Mouse (Mus musculus): ENCODE results near the gene Tex29. TPM values are rescaled to one million over a fixed set of nuclear protein-coding genes. Genes with fewer than 3 reads are reported as not detected.
"Not testable (repeated sequence)": the region's sequence is repeated elsewhere in the genome, so short reads cannot be mapped to it uniquely, and the experiment has no call there.

Tex29 gene
- total RNA-seq, 2 experiments from 2014 or later: not detected

DNA sequence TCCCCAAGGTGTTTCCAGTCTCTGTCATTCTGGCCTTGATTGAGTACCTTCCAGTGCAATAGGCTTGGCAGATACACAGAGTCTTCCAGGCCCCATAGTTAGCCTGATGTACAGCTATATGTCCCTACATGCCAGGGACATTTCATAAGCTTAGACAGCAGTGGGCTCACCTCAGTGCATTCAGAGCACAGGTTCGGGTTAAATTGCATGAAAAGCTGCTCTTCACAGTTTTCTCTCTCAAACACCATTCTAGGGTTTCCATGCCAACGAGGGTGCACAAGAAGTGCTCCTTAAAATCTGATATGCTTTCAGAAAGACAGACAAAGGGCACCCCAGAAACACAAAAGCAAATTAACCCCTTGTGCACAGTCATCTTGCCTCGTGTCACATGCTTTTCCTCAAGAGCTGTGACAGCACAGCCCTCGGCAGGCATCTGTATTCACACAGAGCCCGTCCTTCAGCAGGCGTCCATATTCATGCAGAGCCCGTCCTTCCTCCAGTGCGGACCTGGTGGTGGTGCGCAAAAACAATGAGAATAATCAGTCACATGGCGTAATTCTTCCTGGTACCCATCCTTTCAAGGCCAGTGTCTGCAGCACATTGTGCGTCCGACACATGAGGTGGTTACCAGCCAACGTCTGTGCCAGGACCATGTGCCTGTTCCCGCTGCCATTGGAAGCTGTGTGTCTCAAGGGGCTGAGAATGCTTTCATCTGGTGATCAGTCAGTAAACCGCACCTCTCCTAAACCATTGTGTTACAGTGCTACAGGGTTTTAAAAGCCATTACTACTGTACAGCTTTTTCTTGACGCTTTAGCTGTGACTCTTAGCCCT is 9.8 kb upstream of the Tex29 start:
- intact Hi-C loops (cut with DNase I): loop anchor here (5.0 kb wide), 1 partner anchor 73 kb away; no protein-coding TSS in a partner anchor
- no peak for DNase-seq (ENCODE audit: low spot score in 2 of 2)

DNA sequence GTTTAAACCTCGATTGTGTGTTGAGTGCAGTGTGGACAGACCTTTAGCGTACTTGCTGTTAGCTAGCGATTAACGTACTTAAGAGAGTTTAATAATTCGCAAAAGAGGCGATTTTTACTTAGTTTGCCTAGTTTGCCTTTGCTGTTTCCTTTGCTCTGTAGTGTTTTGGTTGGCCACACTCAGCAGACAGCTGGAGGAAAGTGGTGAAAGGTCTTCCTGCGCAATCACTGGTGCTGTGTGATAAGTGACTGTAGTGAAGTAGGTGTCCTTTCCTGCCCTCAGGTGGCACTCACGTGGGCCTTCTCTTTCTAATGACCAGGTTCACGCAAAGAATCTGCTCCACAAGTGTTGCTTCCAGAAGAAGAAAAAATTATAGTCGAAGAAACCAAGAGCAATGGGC is 9.1 kb upstream of the Tex29 start:
- intact Hi-C loops (cut with DNase I): loop anchor here (5.0 kb wide), 1 partner anchor 74 kb away; no protein-coding TSS in a partner anchor
- no peak for DNase-seq (ENCODE audit: low spot score in 2 of 2)

DNA sequence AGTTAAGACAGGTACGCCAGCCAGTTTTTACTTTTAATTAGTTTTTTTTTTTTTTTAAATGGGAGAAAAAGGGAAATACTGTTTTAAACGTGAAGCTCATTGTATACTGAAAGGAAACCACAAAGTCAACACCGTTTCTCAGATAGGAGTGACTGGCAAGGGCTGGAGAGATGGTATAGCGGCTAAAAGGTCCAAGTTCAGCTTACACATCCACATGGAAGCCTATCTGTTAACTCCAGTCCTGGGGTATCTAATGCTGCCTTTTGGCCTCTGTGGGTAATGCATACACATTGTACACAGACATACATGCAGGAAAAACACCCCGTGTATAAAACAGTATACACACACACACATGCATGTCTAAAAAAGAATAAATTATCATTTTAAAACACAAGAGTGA is 8.3 kb upstream of the Tex29 start:
- DNase-seq (ENCODE audit: low spot score in 2 of 2): no peak
- intact Hi-C loops (cut with DNase I): loop anchor here (5.0 kb wide), 1 partner anchor 75 kb away; no protein-coding TSS in a partner anchor

DNA sequence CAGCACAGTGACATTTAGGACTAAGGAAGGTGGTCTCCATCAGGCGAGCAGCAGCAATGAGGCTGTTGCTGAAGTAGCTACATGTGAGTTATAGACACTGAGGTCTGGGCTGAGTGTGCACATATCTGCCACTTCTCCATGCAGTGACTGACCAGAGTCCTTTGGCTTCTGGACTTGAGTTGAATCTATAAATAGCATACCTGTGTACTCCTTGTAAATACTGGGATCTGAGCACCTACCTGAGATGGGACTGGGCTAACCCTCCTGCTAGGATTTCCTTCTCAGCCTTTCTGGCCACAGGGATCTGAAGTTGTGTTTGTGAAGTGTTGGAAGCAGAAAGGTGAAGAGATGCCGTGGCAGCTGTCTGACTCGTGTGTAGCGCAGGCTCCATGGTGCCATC is 7.1 kb upstream of the Tex29 start:
- DNase-seq (ENCODE audit: low spot score in 2 of 2): no peak
- intact Hi-C loops (cut with DNase I): loop anchor here (5.0 kb wide), 1 partner anchor 76 kb away; no protein-coding TSS in a partner anchor

DNA sequence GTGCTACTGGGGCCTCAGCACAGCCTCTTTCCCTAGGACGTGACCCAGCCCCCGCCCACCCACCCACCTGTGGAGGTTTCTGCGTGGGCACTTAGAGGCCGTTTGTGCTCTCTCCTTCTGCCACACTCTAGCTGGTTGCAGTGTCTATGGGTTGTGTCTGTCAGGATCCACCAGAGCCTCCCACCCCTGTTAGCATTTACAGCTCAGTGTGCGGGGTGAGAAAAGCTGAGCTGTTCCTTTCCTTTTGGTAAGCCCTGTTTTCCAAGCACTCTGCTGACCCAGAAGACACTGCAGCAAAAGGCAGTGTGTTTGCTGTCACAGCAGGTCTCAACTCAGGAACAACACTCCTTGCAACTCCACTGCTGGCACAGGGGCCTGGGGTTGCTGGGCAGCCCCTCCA is 6.1 kb upstream of the Tex29 start:
- no peak for DNase-seq (ENCODE audit: low spot score in 2 of 2)
- intact Hi-C loops (cut with DNase I): loop anchor here (5.0 kb wide), 1 partner anchor 77 kb away; no protein-coding TSS in a partner anchor

DNA sequence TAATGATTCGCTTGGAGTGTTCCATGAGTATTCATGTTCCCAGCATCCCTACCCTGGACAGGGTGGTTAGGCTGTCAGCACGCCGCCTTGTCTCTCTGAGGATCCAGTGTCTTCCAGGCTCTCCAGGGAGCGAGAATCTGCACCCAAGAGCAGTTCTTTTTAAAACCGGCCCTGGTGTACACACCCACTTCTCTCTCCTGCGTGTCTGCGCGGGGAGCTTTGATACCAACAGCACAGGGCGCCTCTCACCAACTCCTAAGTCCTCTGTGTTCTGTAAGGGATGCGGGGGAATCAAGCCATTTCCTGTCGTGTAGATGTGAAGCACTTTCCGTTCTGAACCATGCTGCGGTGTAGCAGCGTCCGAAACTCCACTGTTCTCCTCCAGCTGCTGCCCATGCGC is 5.6 kb upstream of the Tex29 start:
- intact Hi-C loops (cut with DNase I): loop anchor here (5.0 kb wide), 1 partner anchor 77 kb away; no protein-coding TSS in a partner anchor
- no peak for DNase-seq (ENCODE audit: low spot score in 2 of 2)

DNA sequence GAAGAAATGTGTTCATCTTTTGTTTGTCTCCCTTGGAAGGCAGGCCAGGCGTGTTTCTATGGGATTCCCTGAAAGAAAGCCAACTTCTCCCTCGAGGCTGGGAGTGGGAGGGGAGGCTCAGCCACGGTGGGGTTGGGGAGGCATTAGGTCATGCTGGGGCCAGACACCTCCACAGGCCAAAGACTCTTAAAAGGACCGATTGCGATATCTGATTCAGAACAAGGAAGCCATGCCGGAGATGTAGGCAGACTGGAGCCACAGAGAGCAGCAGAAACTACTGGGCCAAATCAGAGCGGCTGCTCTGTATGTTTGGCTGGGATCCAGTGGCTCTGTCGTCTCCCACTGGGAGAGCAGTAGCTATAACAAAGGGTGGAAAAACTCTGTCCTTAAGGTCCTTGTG is 1.3 kb downstream of the Tex29 start:
- intact Hi-C loops (cut with DNase I): no loop called here
- no peak for DNase-seq (ENCODE audit: low spot score in 2 of 2)

DNA sequence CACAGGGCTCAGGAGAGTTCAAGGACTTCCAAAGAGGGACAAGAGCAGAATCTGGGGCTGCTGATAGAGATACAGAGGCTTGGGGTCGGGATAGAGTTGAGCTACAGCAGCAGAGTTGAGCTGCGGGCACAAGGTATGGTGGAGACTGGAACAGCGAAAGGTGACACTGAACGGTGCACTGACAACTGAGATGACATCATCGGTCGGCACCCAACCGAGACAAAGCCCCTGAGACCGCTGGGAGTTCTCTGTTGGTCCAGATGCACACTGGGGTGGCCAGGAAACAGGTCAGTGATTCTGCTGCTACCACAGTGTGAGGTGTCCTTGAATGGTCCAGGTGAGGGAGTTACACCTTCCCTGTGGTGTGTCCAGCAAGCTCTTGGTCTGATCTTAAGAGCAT is 2.5 kb downstream of the Tex29 start:
- intact Hi-C loops (cut with DNase I): no loop called here
- DNase-seq (ENCODE audit: low spot score in 2 of 2): no peak

DNA sequence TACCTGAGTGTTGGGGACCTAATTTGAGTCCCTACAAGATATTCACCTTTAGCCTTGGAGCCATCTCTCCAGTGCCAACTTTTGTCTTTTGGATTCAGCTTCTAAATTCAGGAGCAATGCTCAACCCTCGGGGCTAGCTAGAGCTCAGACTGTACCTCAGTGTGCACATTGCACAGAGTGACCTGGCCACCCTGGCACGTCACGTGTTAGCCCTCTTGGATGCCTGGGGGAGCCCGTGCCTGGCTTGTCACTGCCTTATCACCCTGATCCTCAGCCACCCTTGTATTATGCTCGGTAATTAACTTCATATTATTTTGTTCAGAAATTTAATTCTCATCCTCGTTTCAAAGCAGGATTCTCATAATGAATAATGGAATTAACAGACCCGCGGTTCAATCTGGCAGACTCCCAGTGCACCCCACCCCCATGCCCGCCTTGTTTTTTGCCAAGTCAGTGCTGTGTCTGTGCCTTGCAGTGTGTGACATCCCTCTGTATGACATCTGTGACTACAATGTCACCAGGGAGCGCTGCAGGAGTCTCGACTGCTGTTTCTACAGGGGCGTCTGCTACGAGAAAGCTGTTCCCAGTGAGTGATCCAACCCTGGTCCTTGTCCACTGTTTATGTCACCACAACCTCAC is 3.5 kb downstream of the Tex29 start:
- DNase-seq (ENCODE audit: low spot score in 2 of 2): no peak

DNA sequence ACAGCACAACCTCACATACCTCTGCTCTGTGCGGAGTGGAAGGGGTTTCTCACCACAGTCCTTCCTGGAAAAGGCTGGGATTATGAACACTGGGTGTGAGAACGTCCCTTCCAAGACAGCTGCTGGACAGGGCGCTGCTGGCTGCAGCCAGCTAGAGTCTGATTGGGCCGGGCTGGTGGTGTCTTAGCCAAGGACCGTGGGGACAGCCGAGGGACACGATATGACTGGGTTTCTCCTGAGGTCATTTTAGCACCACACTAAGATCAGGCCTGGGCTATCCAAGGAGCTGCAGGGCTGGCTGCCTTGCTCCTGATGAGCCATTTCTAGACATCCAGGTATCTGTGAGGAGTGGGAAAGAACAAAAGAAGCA is 4.0 kb downstream of the Tex29 start:
- DNase-seq (ENCODE audit: low spot score in 2 of 2): no peak
- intact Hi-C loops (cut with DNase I): no loop called here

More for the DNA sequence above, 3.5 kb downstream of the Tex29 start:
- intact Hi-C loops (cut with DNase I): no loop called here

DNA sequence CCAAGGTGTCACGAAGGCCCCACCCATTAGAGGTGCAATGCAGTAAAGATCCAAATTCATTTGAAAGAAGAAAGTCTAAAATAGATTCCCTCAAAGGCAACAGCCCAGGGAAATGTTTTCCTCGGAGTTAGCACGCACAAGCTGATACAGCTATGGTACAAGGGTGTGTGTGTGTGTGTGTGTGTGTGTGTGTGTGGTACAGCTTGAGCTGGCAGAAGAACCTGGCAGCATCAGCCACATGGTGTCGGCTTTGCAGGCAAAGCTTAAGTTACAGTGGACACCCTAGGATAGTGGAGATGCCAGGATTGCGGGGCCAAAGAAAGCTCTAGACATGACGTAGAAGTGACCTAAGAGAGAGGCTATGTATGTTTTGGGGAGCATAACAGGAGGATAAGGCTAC is 6.5 kb downstream of the Tex29 start:
- intact Hi-C loops (cut with DNase I): no loop called here
- no peak for DNase-seq (ENCODE audit: low spot score in 2 of 2)

DNA sequence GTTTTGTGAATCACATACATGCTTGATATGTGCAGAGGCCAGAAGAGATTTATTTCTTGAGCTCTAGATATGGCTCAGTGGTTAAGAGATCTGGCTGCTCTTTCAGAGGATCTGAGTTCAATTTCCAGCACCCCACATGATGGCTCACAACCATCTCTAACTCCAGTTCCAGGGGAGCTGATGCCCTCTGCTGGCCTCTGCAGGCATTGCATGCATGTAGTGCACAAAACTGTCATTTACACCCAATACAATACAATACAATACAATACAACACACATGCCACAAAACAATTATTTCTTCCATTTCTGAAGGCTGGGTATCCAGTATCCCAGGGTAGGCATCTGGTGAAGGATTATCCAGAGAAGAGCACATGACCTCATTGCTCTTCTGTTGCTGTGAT is 27.6 kb downstream of the Tex29 start:
- DNase-seq (ENCODE audit: low spot score in 2 of 2): no peak
- intact Hi-C loops (cut with DNase I): no loop called here

DNA sequence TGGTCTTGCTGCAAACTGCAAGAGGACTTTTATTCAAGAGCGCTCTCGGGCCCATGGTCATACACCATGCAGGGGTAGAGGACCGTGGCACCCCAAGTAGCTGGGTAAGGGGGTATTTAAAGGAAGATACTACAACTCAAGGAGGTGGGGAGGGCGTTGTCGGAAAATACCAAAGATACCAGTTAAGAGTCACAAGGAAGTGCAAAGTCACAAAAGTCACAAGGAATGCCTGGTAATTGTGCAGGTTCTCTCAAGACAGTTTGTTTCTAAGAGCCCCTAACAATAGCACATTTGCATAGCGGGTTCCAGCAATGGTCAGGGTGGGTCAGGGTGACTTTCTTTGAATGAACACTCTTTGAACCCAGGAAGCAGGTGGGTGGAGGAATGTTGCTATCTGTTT is 34.0 kb downstream of the Tex29 start:
- intact Hi-C loops (cut with DNase I); DNase-seq (ENCODE audit: low spot score in 2 of 2): not testable (repeated sequence)

DNA sequence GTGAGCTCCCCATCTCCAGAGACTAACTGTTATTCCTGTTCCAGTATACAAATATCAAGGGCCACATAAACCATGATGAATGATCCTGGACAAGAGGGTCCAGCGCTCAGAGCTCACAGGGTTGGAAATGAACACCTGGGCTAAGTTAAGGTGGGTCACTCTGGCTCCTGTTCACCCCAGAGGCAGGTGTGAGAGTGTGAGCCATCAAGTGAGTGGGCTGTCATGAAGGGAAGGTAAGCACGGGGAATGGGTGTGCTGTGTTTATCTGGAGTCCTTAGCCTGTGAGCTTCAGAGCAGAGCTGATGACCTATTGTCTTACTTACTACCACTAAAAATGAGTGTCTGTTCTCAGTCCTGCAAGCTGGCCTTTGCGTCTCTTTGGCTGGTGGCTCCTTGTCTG is 44.4 kb downstream of the Tex29 start:
- intact Hi-C loops (cut with DNase I): no loop called here

DNA sequence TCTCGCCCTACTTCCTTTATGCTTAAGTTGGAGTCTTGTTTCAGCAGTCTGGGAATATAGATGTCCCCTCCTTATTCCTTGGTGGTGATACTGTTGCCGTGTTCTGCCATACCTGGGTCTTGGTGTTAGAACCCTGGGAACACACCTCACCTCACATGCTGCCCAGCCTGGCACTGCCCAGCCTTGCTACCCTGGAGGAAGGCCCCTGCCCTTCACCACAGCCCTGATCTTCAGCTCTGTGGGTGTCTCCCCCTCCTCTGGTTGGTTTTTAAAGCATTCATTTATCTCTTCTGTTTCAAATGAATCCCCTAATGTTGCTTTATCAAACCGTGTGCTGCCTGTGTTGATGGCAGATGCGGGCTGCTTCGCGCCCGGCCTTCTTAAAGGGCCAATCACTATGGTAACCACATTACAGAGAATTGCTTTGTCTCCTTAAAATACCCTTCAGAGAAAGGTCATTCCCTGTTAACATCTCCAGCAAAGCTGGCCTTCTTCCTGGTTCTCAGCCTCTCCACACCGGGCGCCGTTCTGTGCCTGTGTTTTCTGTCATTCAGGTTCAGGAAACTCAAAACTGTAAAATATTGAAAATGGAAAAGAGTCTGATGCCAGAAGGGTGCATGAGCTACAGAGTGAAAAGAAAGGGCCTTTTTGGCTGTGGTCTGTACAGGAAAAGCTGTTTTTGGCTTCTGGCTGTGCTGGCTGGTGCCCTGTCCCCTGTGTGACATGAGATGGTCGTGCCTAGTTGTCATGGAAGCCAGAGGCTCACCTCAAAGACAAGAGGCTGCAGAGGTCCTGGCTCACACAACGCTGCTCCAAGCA is 45.8 kb downstream of the Tex29 start:
- DNase-seq (ENCODE audit: low spot score in 2 of 2): peak in 1 of 2 experiments; percentile 5
- intact Hi-C loops (cut with DNase I): no loop called here

More for the DNA sequence above, 44.4 kb downstream of the Tex29 start:
- DNase-seq (ENCODE audit: low spot score in 2 of 2): no peak

DNA sequence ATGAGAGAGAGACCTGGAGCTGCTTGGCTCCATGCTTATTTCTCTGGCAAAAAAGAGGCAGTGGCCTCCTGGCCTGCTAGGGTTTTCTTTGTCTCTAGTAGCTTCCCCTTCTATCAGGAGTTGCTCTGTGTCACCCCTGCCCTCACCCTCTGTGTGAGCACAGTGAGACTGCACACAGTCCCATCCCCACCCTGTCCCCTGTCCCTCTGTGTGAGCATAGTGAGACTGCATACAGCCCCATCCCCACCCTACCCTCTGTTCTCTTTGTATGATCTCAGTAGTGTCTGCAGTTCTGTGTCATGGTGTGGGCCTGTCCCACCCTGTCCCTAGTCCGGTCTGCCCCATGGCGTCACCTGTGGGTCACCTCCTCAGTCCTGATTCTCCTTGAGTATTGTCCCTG is 46.5 kb downstream of the Tex29 start:
- no peak for DNase-seq (ENCODE audit: low spot score in 2 of 2)
- intact Hi-C loops (cut with DNase I): no loop called here

DNA sequence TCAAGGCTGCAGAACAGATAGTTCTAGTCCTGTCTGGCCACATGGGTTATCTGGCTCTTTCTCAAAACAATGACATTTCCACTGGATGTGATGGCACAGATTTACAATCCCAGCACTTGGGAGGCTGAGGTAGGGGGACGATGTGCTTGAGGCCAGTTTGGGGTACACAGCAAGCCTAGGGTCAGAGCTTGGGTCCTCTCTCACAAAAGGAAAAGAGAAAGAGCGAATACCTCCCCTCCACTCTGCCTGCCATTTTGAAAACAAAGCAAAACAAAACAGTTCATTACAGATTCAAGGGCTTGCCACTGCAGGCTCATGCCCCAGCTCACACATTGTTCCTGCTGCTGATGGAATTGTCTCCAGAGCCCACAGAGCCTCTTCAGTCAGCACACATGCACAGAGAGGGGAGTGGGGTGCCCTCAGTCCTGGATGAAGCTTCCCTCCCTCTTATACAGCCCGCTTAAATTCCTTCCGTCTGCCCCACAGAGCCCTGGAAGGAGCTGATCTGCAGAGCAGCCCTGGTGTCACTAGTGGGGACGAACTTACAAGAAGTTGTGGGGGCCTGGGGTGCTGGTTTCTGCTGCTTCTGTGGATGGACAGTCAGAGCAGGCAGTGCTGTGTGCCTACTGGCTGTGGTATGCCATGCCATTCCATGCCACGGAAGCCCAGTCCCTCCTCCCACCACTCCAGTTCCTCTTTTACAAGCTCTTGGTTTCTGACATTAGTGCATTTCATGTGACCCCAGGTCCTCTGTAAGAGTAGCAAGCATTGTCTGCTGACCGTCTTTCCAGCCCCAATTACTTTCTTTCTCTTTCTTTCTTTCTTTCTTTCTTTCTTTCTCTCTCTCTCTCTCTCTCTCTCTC is 49.1 kb downstream of the Tex29 start:
- intact Hi-C loops (cut with DNase I): no loop called here
- no peak for DNase-seq (ENCODE audit: low spot score in 2 of 2)

DNA sequence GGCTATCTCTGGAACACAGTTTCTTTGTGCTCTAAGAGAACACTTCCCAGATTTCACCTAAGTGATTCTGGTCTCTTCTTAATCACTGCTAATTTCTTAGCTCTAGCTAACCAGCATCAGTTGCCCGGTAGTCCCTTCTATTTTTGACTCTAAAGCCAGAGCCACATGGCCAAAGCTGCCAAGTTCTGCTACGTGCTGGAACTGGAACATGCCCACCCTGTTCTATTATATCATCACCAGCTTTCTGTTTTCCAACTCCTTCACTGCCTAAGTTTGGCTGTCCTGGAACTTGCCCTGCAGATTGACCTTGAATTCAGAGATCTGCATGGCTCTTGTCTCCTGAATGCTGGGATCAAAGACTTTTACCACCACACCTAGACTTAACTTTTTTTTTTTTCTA is 52.5 kb downstream of the Tex29 start:
- no peak for DNase-seq (ENCODE audit: low spot score in 2 of 2)
- intact Hi-C loops (cut with DNase I): no loop called here

DNA sequence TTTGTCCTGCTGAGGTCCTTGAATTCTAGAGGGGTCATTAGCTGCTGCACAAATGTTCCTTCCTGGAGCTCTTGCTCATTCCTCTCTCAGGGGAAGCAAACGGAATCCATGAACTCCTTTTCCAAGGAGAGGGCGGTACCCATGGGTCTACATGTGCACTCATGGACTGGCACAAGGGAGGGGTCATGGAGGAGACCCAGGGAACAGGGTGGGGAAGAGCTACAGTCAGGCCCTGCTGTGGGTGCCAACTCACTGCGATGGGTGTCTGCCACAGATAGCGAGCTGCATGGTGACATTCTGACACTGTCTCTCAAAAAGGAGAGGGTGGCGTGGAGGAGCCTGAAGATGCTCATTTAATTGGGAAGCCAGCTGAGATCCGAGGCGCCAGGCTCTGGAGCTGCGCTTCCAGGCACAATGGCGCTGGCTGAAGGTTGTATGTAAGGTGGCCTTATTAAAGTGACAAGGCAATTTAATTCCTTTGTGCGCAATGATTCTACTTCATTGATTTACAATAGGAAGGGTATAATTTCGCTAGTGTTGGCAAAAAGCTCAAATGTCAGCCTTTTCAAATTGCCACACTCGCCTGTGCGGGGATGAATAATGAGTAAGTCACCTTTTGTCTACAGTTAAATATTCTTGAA is 55.9 kb downstream of the Tex29 start:
- intact Hi-C loops (cut with DNase I): no loop called here

More for the DNA sequence above, 55.9 kb downstream of the Tex29 start:
- no peak for DNase-seq (ENCODE audit: low spot score in 2 of 2)
